11 mouse cellular contexts compared by ENCODE assay signal in genomic region chr4:81539551-81539950, GRCm38 (mm10).
"Had no signal": no experiment of that assay in that cellular context is flagged by ENCODE, and none has a peak within 500 bp of the region (broad histone marks: within the 10 kb centered on the region; RNA-seq: fewer than 3 reads in every experiment).

No protein-coding gene starts in this region.

- H3K4me3 ChIP-seq: limb, embryonic 13.5 days; midbrain, embryonic 13.5 days; myocyte; neural tube, embryonic 15.5 days had no signal

- H3K4me1 ChIP-seq: midbrain, embryonic 13.5 days; neural tube, embryonic 15.5 days had no signal

- H3K27ac ChIP-seq: limb, embryonic 13.5 days; liver, embryonic 14.5 days; midbrain, embryonic 13.5 days; neural tube, embryonic 15.5 days had no signal

- DNase-seq: kidney, adult 18-20 months; kidney, postnatal 14 days; left cerebral cortex, postnatal 4 days; lung, adult 18-20 months; lung, postnatal 36 days; thymus, postnatal 4 days had no signal
